Mouse (Mus musculus) brain, adult 10 weeks (tissue): Measurements from ENCODE around the gene Gm17584. TPM values are rescaled to one million over a fixed set of nuclear protein-coding genes. Genes with fewer than 3 reads are reported as not detected.

Source experiments
- polyA plus RNA-seq: library from polyadenylated mRNA; stranded (reverse); fragments of 350-450 nt; fragmentation: Illumina TruSeq; extraction: RNeasy Lipid Tissue Mini Kit (QIAGEN cat#74804); gene quantifications from one replicate; pipeline ENCODE4 v1.2.3, GENCODE M21; 2015; ENCODE audit warnings: low read depth, low replicate concordance

Gm17584 gene
- not detected for polyA plus RNA-seq

GRCm38 (mm10) chrX:124500263-124500662 is at the start of gene Gm17584:
Gm17584 (plus strand) TSS chrX:124500563.

Other genes with a start within 250 kb of the Gm17584 start
- gene Gm17469, start 129.3 kb downstream of the Gm17584 start, polyA plus RNA-seq, result not detected